Mouse (Mus musculus) neural tube, embryonic 13.5 days (tissue): Measurements from ENCODE around the gene Epb41l3. TPM values are rescaled to one million over a fixed set of nuclear protein-coding genes. Genes with fewer than 3 reads are reported as not detected.
"Not testable (repeated sequence)": the region's sequence is repeated elsewhere in the genome, so short reads cannot be mapped to it uniquely, and the experiment has no call there.

Source experiments
- ATAC-seq: fragments of 200-750 bp; cut with Nextera tagmentation; 2 replicates; pipeline ENCODE4 v1.8.0; 2017; ENCODE audit warnings: low read depth, mild to moderate bottlenecking, moderate TSS enrichment, moderate library complexity
- H3K27ac ChIP-seq: fragments of 300-500 bp; sonication (generic); replicated peaks from 2 replicates; pipeline ENCODE4 v1.5.1; 2015; ENCODE audit warnings: moderate library complexity, mild to moderate bottlenecking, inconsistent platforms
- H3K27me3 ChIP-seq: fragments of 300-500 bp; sonication (generic); 2 replicates; pipeline ENCODE4 v1.6.1; 2015; ENCODE audit warnings: mild to moderate bottlenecking, inconsistent platforms
- H3K36me3 ChIP-seq: fragments of 300-500 bp; sonication (generic); 2 replicates; pipeline ENCODE4 v1.6.1; 2015; ENCODE audit warnings: mild to moderate bottlenecking, inconsistent platforms
- H3K4me1 ChIP-seq: fragments of 300-500 bp; sonication (generic); replicated peaks from 2 replicates; pipeline ENCODE4 v1.6.1; 2015; ENCODE audit warnings: inconsistent platforms
- H3K4me2 ChIP-seq: fragments of 300-500 bp; sonication (generic); 2 replicates; pipeline ENCODE4 v1.6.1; 2015; ENCODE audit warnings: inconsistent platforms, mild to moderate bottlenecking, moderate library complexity
- H3K4me3 ChIP-seq: fragments of 300-500 bp; sonication (generic); 2 replicates; pipeline ENCODE4 v1.5.1; 2015; ENCODE audit warnings: mild to moderate bottlenecking, inconsistent platforms
- H3K9ac ChIP-seq: fragments of 300-500 bp; sonication (generic); 2 replicates; pipeline ENCODE4 v1.6.1; 2015; ENCODE audit warnings: moderate library complexity, mild to moderate bottlenecking, inconsistent platforms
- H3K9me3 ChIP-seq: fragments of 300-500 bp; sonication (generic); 2 replicates; pipeline ENCODE4 v1.6.1; 2016; ENCODE audit warnings: inconsistent platforms
- WGBS: fragments of 180-500 bp; shearing (Covaris S2); methylation state at CpG from one replicate; pipeline ENCODE4 v1.1.7; 2015; 5-methylcytosine and 5-hydroxymethylcytosine counted together
- polyA plus RNA-seq: library from polyadenylated mRNA; unstranded; fragments of >200 nt; fragmentation: Nextera tagmentation; extraction: Ambion mirVana; gene quantifications from 2 replicates; pipeline ENCODE4 v1.2.1, GENCODE M21; 2015

Epb41l3 gene
- polyA plus RNA-seq, 1 experiment from 2014 or later: 121 TPM

- WGBS: 9% methylated on average over 19 of the region's 19 CpGs
- Histone ChIP-seq H3K9me3 (no peaks in the 10 kb centered on the region), H3K4me2 (peak overlapping the region; percentile 54), H3K27ac (peak overlapping the region; percentile 38), H3K9ac (peak overlapping the region; percentile 61), H3K4me1 (peaks cover 17% of the 10 kb centered on the region), H3K36me3 (no peaks in the 10 kb centered on the region), H3K4me3 (peak overlapping the region; percentile 21), H3K27me3 (peaks cover 14% of the 10 kb centered on the region; the same call in 1 of the 2 replicates)
- ATAC-seq: peak; percentile 86
Measured at GRCm38 (mm10) chr17:69120533-69121358, 45.3 kb downstream of the Epb41l3 start.

- ATAC-seq, H3K4me3 ChIP-seq, H3K27ac ChIP-seq, H3K36me3 ChIP-seq, H3K9me3 ChIP-seq, H3K9ac ChIP-seq: not testable (repeated sequence)
- WGBS: 18% methylated on average over 6 of the region's 6 CpGs
- peak overlapping the region; percentile 54 for H3K4me2 ChIP-seq
- H3K27me3 ChIP-seq: peaks cover 14% of the 10 kb centered on the region; the same call in 1 of the 2 replicates
- peaks cover 17% of the 10 kb centered on the region for H3K4me1 ChIP-seq
Measured at GRCm38 (mm10) chr17:69122403-69122802, 46.9 kb downstream of the Epb41l3 start.

DNA sequence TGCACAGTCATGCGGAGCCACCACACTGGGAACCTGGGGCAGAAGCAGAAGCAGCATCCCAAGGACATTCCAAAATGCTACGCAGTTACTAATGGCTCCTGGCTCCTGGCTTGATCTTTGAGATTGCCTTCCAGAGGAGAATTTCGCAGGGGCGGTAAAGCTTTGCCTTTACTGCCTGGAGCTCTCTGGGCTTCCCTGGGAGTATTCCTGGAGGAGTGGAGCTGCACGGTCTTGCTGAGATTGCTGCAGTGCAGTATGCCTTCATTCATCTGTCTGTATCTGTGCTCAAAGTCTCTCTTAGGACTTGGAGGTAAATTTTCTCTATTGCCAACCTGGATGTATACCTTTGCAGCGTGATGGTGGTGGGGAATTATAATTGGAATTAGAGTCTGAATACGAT, 52.0 kb downstream of the Epb41l3 start:
- Histone ChIP-seq H3K4me2 (no peak overlapping the region), H3K27me3 (peaks cover 5% of the 10 kb centered on the region; the same call in 1 of the 2 replicates), H3K4me3 (no peak overlapping the region), H3K9ac (no peak overlapping the region), H3K4me1 (peaks cover 22% of the 10 kb centered on the region), H3K9me3 (no peaks in the 10 kb centered on the region), H3K27ac (0 out of 2 replicates have a peak overlapping the region, but pooled peaks have one; percentile 19), H3K36me3 (no peaks in the 10 kb centered on the region)
- no peak for ATAC-seq
- 69% methylated on average over 7 of the region's 7 CpGs for WGBS

DNA sequence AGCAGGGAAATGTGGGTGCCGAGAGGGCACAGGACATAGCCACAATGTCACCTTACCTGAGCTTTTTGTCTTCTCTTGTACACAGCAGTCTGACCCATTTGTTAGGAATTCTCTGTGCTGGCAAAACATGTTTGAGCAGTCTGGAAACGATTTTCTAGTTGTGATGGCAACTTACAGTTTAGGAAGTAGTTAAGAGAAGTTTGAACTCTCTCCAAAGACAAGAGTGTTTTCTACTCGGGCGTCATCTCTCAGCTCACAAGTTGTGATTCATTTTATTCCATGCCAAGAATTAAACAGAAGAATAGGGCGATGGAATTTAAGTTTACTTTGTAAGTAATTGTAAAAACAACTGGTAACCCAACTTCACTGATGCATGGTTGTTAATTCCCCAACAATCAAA, 52.5 kb downstream of the Epb41l3 start:
- Histone ChIP-seq H3K27ac (no peak overlapping the region), H3K4me1 (peaks cover 22% of the 10 kb centered on the region), H3K27me3 (no peaks in the 10 kb centered on the region), H3K9ac (no peak overlapping the region), H3K36me3 (no peaks in the 10 kb centered on the region), H3K4me2 (no peak overlapping the region), H3K4me3 (no peak overlapping the region), H3K9me3 (no peaks in the 10 kb centered on the region)
- WGBS: 76% methylated on average over 5 of the region's 5 CpGs
- ATAC-seq: no peak

GRCm38 (mm10) chr17:69129434-69129833, 54.0 kb downstream of the Epb41l3 start:
- no peak overlapping the region for H3K4me2 ChIP-seq
- H3K4me3 ChIP-seq: no peak overlapping the region
- WGBS: 27% methylated on average over 6 of the region's 6 CpGs
- H3K9ac ChIP-seq: 0 out of 2 replicates have a peak overlapping the region, but pooled peaks have one; percentile 6
- no peak for ATAC-seq
- no peaks in the 10 kb centered on the region for H3K9me3 ChIP-seq
- no peaks in the 10 kb centered on the region for H3K27me3 ChIP-seq
- 0 out of 2 replicates have a peak overlapping the region, but pooled peaks have one; percentile 28 for H3K27ac ChIP-seq
- peaks cover 22% of the 10 kb centered on the region for H3K4me1 ChIP-seq
- no peaks in the 10 kb centered on the region for H3K36me3 ChIP-seq

DNA sequence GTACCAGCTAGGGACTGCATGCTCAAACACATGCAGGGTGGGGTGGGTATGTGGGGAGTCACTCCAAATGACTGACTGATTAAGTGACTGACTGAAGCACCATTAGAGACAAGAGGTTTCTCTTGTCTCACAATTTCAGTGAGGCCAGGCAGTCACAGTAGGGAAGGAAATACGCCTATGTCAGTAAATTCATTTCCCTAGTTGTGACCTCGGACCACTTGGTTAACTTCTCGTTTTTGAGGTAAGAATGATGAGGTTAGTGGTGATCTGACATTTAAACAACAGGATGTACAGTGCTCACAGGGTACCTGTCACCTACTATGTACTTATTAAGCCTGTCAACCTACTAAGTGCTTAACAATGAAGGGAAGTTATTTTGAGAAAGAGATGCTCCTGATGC, 67.5 kb downstream of the Epb41l3 start:
- 75% methylated on average over 3 of the region's 3 CpGs for WGBS
- no peaks in the 10 kb centered on the region for H3K9me3 ChIP-seq
- no peak for ATAC-seq

DNA sequence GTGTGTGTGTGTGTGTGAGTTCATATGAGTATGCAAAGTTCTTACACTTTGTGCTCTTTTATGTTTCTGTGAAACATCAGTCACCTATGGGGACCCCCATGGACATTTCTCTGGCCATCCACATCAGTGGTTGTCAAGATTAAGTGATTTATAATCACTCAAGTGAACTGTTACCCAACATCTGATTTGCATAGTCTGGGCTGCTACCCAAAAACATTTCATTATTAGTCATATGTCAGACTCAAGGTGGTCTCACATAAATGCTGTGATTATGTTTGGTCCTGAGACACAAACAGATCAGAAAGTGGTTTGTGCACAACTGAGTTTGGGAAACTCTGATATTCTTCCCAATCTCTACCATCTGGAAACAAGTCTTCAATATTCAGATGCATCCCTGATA, 75.3 kb downstream of the Epb41l3 start:
- Histone ChIP-seq H3K4me2 (no peak overlapping the region), H3K27me3 (no peaks in the 10 kb centered on the region), H3K27ac (no peak overlapping the region), H3K9ac (no peak overlapping the region), H3K36me3 (no peaks in the 10 kb centered on the region), H3K4me1 (peaks cover 3% of the 10 kb centered on the region; the same call in 1 of the 2 replicates), H3K4me3 (no peak overlapping the region), H3K9me3 (no peaks in the 10 kb centered on the region)
- no peak for ATAC-seq

More for the DNA sequence above, 67.5 kb downstream of the Epb41l3 start:
- no peak overlapping the region for H3K27ac ChIP-seq
- H3K4me2 ChIP-seq: no peak overlapping the region
- no peaks in the 10 kb centered on the region for H3K4me1 ChIP-seq
- H3K36me3 ChIP-seq: no peaks in the 10 kb centered on the region
- H3K4me3 ChIP-seq: no peak overlapping the region
- H3K27me3 ChIP-seq: no peaks in the 10 kb centered on the region
- no peak overlapping the region for H3K9ac ChIP-seq

GRCm38 (mm10) chr17:69151281-69151680, 75.8 kb downstream of the Epb41l3 start:
- WGBS: 36% methylated on average over 3 of the region's 3 CpGs
- no peaks in the 10 kb centered on the region for H3K9me3 ChIP-seq
- H3K27ac ChIP-seq: no peak overlapping the region
- no peak overlapping the region for H3K4me3 ChIP-seq
- H3K4me1 ChIP-seq: peaks cover 7% of the 10 kb centered on the region
- no peaks in the 10 kb centered on the region for H3K36me3 ChIP-seq
- H3K4me2 ChIP-seq: no peak overlapping the region
- ATAC-seq: no peak
- H3K9ac ChIP-seq: no peak overlapping the region
- H3K27me3 ChIP-seq: no peaks in the 10 kb centered on the region

DNA sequence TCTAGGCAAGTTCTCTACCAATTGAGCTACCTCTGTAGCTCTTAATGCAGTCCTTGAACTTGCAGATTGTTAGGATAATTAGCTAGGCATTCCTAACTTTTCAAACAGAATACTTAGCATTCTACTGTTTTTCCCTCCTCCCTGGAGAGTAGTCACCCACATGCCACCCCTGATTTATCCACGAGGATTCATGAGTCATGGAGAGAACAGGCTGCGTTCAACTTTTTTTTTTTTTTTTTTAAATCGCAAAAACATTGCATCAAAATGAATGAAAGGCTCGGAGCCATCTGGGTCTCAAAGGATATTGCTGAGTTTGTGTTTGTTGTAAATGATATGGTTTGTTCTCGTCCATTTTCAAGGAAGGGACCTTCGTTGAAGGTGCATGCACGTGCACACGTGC, 79.6 kb downstream of the Epb41l3 start:
- Histone ChIP-seq H3K9me3 (no peaks in the 10 kb centered on the region), H3K27ac (no peak overlapping the region), H3K4me1 (peaks cover 16% of the 10 kb centered on the region), H3K4me3 (no peak overlapping the region), H3K4me2 (no peak overlapping the region), H3K9ac (no peak overlapping the region), H3K36me3 (no peaks in the 10 kb centered on the region), H3K27me3 (no peaks in the 10 kb centered on the region)
- 82% methylated on average over 8 of the region's 8 CpGs for WGBS
- ATAC-seq: no peak

DNA sequence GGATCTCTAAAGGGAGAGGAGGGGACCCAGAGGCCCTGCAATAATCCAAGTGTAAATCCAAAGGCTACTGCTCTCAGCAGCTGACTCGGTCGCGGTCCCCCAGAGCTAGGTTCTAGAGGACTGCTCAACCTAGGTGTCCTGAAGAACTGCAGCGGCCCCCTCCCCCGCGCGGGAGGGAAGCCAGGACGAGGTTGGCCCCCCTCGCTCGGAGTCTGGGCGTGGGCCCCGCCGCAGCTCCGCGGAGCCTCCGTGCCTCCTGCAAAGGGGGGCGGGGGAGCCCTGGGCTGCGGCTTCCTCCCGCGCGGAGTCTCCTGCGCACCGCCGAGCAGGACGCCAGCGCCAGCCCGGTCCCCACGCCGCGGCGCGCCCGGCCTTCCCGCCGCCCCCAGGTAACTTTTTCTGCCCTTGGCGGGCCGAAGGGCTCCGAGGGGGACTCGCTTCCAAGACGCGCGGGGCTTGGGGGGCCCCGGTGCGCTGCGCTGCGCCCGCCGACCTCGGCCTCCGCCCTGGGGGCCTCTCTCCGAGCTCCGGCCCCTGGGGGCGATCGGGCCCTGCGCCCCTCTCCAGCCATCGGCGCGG, 81.1 kb downstream of the Epb41l3 start:
- under 1% methylated on average over 48 of the region's 58 CpGs for whole genome bisulfite sequencing
- Histone ChIP-seq H3K27me3 (no peaks in the 10 kb centered on the region), H3K27ac (peak overlapping the region; percentile 80), H3K36me3 (no peaks in the 10 kb centered on the region), H3K4me3 (peak overlapping the region; percentile 97), H3K4me1 (peaks cover 16% of the 10 kb centered on the region), H3K9me3 (no peaks in the 10 kb centered on the region), H3K4me2 (peak overlapping the region; percentile 84), H3K9ac (peak overlapping the region; percentile 96)
- ATAC-seq: peak; percentile 85

DNA sequence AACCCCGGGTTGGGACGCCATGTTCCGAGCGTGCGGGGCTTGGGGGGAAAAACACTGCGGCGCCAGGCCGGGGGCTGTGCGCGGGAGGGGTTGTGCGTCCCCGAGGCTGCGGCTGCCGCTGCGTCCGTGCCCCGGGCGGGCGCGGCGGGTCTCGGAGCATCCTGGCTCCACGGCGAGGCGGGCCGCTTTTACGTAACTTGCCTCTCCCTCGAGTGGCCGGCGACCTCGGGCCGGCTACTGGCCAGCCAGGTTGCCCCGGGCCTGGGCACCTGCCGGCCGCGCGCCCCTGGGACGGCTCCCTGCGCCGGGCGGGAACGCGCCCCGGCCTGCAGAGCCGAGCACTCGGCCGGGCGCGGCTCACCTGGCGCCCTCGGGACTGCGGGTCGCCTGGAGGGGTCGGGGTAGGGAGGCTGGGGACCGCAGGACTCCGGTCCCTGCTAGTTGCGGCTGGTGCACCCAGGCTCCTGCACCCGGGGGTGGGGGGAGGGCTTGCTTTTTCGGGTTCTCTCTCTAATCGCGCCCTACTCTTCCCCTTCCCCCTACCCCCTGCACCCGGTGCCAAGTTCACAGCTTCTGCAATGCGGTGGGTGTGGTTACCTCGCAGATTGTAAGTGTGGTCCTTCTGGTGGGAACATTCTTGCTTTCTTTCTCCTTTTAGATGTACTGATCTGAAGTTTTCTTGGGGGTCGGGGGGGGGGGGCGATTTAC, 81.8 kb downstream of the Epb41l3 start:
- Histone ChIP-seq H3K36me3 (no peaks in the 10 kb centered on the region), H3K27ac (peak overlapping the region; percentile 80), H3K4me3 (peak overlapping the region; percentile 97), H3K9me3 (no peaks in the 10 kb centered on the region), H3K4me2 (peak overlapping the region; percentile 84), H3K27me3 (no peaks in the 10 kb centered on the region), H3K4me1 (peaks cover 18% of the 10 kb centered on the region), H3K9ac (peak overlapping the region; percentile 96)
- under 1% methylated on average over 59 of the region's 66 CpGs for WGBS
- ATAC-seq: peak; percentile 74

- 10% methylated on average over 11 of the region's 11 CpGs for WGBS
- no peaks in the 10 kb centered on the region for H3K9me3 ChIP-seq
- peak overlapping the region; percentile 97 for H3K4me3 ChIP-seq
- H3K36me3 ChIP-seq: no peaks in the 10 kb centered on the region
- no peaks in the 10 kb centered on the region for H3K27me3 ChIP-seq
- H3K9ac ChIP-seq: peak overlapping the region; percentile 96
- H3K4me2 ChIP-seq: peak overlapping the region; percentile 84
- H3K4me1 ChIP-seq: peaks cover 18% of the 10 kb centered on the region
- 0 out of 2 replicates have a peak overlapping the region, but pooled peaks have one; percentile 80 for H3K27ac ChIP-seq
- ATAC-seq: no peak
Measured at GRCm38 (mm10) chr17:69157809-69158185, 82.3 kb downstream of the Epb41l3 start.
